Mouse (Mus musculus) liver, embryonic 11.5 days (tissue): ENCODE measurements at regions not wholly inside any gene's neighbourhood (a gene's known extent, or its start where the extent isn't known, plus 50 kb on each side); places are given as distances from the start of the nearest gene placed in this dataset. TPM values are rescaled to one million over a fixed set of nuclear protein-coding genes. Genes with fewer than 3 reads are reported as not detected.

ENCODE experiments used
- microRNA-seq: library from miRNA; unstranded; fragments of <30 nt; microRNA quantifications from one replicate; pipeline ENCODE4, GENCODE M21; 2017; ENCODE audit warnings: borderline number of aligned reads

Small RNA genes lying in the stretch of these regions (microRNA-seq; reads per million reads assigned to microRNA genes)
- not detected for gene Gm27392
